In genomic region chr16:5244411-5244810, GRCm38 (mm10) we compare ENCODE assay signal across 8 mouse cellular contexts. TPM values are rescaled to one million over a fixed set of nuclear protein-coding genes. Genes with fewer than 3 reads are reported as not detected.
A peak's percentile ranks its signal among the peaks of the same experiment; 100 is the strongest.
DNase-seq lines count a peak whose midpoint lies in the region; ATAC-seq and TF ChIP-seq lines count a peak whose summit lies in the region.

No protein-coding gene starts in this region.

- no peak overlapping the region for H3K9ac ChIP-seq in liver, embryonic 14.5 days (replicated peaks)

- 47% methylated on average over 7 of the region's 7 CpGs for WGBS in liver, embryonic 14.5 days (ENCODE audit: insufficient replicate concordance)

- H3K4me3 ChIP-seq in liver, embryonic 14.5 days (ENCODE audit: insufficient read depth in 1 of 2, low read depth in 2 of 2, low read length in 2 of 2), result no peak overlapping the region

- ATAC-seq in liver, embryonic 14.5 days (ENCODE audit: insufficient read depth), result peak; percentile 47; the same call in 1 of the 2 replicates
- peak; percentile 49; the same call in 1 of the 2 replicates for ATAC-seq in neutrophil, adult 5-6 weeks (ENCODE audit: extremely low read depth, insufficient number of reproducible peaks, low FRiP score, poor library complexity, severe bottlenecking)

- TF ChIP-seq EP300 in liver, embryonic 14.5 days (IDR thresholded peaks at IDR 0.05; ENCODE audit: low read depth), result no peak

- H3K9me3 ChIP-seq in liver, embryonic 14.5 days (ENCODE audit: control insufficient read depth, low read length), result no peaks in the 10 kb centered on the region

- intact Hi-C loops in gastrocnemius, postnatal 36 days (cut with DNase I), result loop anchor here (5.0 kb wide), 1 partner anchor 42 kb away; the partner anchor contains the start of gene Nagpa

- no peaks in the 10 kb centered on the region for H3K27me3 ChIP-seq in liver, embryonic 14.5 days (ENCODE audit: control insufficient read depth, insufficient read depth, low read length)

- no peaks in the 10 kb centered on the region for H3K4me1 ChIP-seq in liver, embryonic 14.5 days (replicated peaks; ENCODE audit: control insufficient read depth in 2 of 2, insufficient read depth in 2 of 2, low read length in 1 of 2)

- H3K36me3 ChIP-seq in liver, embryonic 14.5 days (replicated peaks; ENCODE audit: control insufficient read depth, insufficient read depth, low read depth), result peaks cover 8% of the 10 kb centered on the region

- TF ChIP-seq CTCF in liver, embryonic 14.5 days (IDR thresholded peaks at IDR 0.05; ENCODE audit: low read depth), result peak; percentile 94

- no peak overlapping the region for H3K4me2 ChIP-seq in liver, embryonic 14.5 days (ENCODE audit: low read depth)

- no peak overlapping the region for H3K27ac ChIP-seq in liver, embryonic 14.5 days

- DNase-seq in A20 (ENCODE audit: low read depth, low spot score), result peak; percentile 69
- DNase-seq in Muller cell, postnatal 12 days (ENCODE audit: inconsistent ontology term), result peak; percentile 50
- peak; percentile 60 to 73 for DNase-seq in cerebellum, postnatal 14 days
- peak; percentile 43 to 50 for DNase-seq in gastrocnemius, postnatal 36 days
- peak; percentile 39 to 74 for DNase-seq in kidney, adult 8-10 months
- peak in 1 of 3 experiments; percentile 28 for DNase-seq in liver, embryonic 14.5 days (ENCODE audit: low read depth in 3 of 3, low spot score in 3 of 3)
- peak; percentile 46 to 48 for DNase-seq in thymus, postnatal 36 days

RNA-seq across cellular contexts. Expression of gene Alg1, which starts 11.0 kb away (rescaled TPM):
- 1 to 10 TPM; 8.6 to 9.8 TPM for total RNA-seq in gastrocnemius, postnatal 36 days (2021)
- polyA plus RNA-seq in liver, embryonic 14.5 days (2012; rRNA removed), result 11.5 and 12.1 TPM in 2 replicates
- 11.4 and 12.5 TPM in 2 replicates for polyA plus RNA-seq in liver, embryonic 14.5 days (2014; fragmentation: Nextera tagmentation; extraction: Ambion mirVana)
- 26.0 and 26.2 TPM in 2 replicates for total RNA-seq in neutrophil, adult 5-6 weeks (2017)

RNA-seq across cellular contexts. Expression of gene Eef2kmt, which starts 11.4 kb away (rescaled TPM):
- 1 to 10 TPM; 6.3 to 6.8 TPM for total RNA-seq in gastrocnemius, postnatal 36 days (2021)
- polyA plus RNA-seq in liver, embryonic 14.5 days (2012; rRNA removed), result 10.7 and 16.3 TPM in 2 replicates
- 9.9 and 12.3 TPM in 2 replicates for polyA plus RNA-seq in liver, embryonic 14.5 days (2014; fragmentation: Nextera tagmentation; extraction: Ambion mirVana)
- 11.3 and 11.9 TPM in 2 replicates for total RNA-seq in neutrophil, adult 5-6 weeks (2017)

RNA-seq across cellular contexts. Expression of gene AU021092, which starts 22.3 kb away (rescaled TPM):
- total RNA-seq in gastrocnemius, postnatal 36 days (2021), result 1 to 10 TPM; 3.7 to 4.5 TPM
- polyA plus RNA-seq in liver, embryonic 14.5 days (2012; rRNA removed), result 0.57 and 0.71 TPM in 2 replicates
- 0.85 and 0.90 TPM in 2 replicates for polyA plus RNA-seq in liver, embryonic 14.5 days (2014; fragmentation: Nextera tagmentation; extraction: Ambion mirVana)
- not detected in 2 replicates for total RNA-seq in neutrophil, adult 5-6 weeks (2017)

RNA-seq across cellular contexts. Expression of gene Nagpa, which starts 40.6 kb away (rescaled TPM):
- total RNA-seq in gastrocnemius, postnatal 36 days (2021), result 1 to 10 TPM; 6.5 to 6.7 TPM
- polyA plus RNA-seq in liver, embryonic 14.5 days (2012; rRNA removed), result 9.7 and 11.3 TPM in 2 replicates
- 9.2 and 11.5 TPM in 2 replicates for polyA plus RNA-seq in liver, embryonic 14.5 days (2014; fragmentation: Nextera tagmentation; extraction: Ambion mirVana)
- 36.6 and 54.4 TPM in 2 replicates for total RNA-seq in neutrophil, adult 5-6 weeks (2017)
